Mouse (Mus musculus) CH12.LX (cell line): ENCODE measurements around the gene Gpbar1. TPM values are rescaled to one million over a fixed set of nuclear protein-coding genes. Genes with fewer than 3 reads are reported as not detected.

Source experiments
- DNase-seq: peaks from one replicate; pipeline ENCODE4 v3.0.0-alpha.2; 2013; ENCODE audit errors: extremely low read depth
- H3K27ac ChIP-seq: 2 replicates; pipeline ENCODE4 v1.5.1; 2012; ENCODE audit warnings: low read depth, mild to moderate bottlenecking, control low read depth, moderate library complexity; ENCODE audit not compliant: insufficient read depth
- H3K27me3 ChIP-seq: replicated peaks from 2 replicates; pipeline ENCODE3; 2012; ENCODE audit warnings: inconsistent platforms
- H3K36me3 ChIP-seq, 2 experiments: replicated peaks in 1 of 2; 2 replicates each; pipeline versions ENCODE3 to v1.6.1; 2012; ENCODE audit warnings: inconsistent platforms in 1 of 2, low read length in 1 of 2, mild to moderate bottlenecking in 1 of 2, mixed read lengths in 1 of 2, moderate library complexity in 1 of 2; ENCODE audit not compliant: control insufficient read depth in 1 of 2, insufficient read depth in 1 of 2
- H3K4me1 ChIP-seq, 2 experiments: 2 replicates each; pipeline ENCODE4 v1.6.1; 2012; ENCODE audit warnings: inconsistent platforms in 1 of 2, moderate library complexity in 1 of 2; ENCODE audit not compliant: insufficient read depth in 2 of 2, control insufficient read depth in 1 of 2
- H3K4me2 ChIP-seq: 2 replicates; pipeline ENCODE4 v1.6.1; 2012; ENCODE audit warnings: low read depth, mild to moderate bottlenecking, control low read depth; ENCODE audit not compliant: poor library complexity, insufficient read depth, severe bottlenecking
- H3K4me3 ChIP-seq, 3 experiments: fragments of 150-350 bp in 1 of 3; sonication (generic) in 1 of 3; replicated peaks in 1 of 3; 2 replicates each; pipeline versions ENCODE3 to v1.5.1; 2011 to 2012; ENCODE audit warnings: low read depth in 2 of 3, low read length in 2 of 3, mild to moderate bottlenecking in 2 of 3, moderate library complexity in 2 of 3, control low read depth in 1 of 3, improper control_type of control experiment in 1 of 3, inconsistent platforms in 1 of 3, mixed read lengths in 1 of 3; ENCODE audit not compliant: poor library complexity in 1 of 3
- H3K79me2 ChIP-seq: replicated peaks from 2 replicates; pipeline ENCODE4 v1.6.1; 2012; ENCODE audit warnings: mild to moderate bottlenecking, moderate library complexity; ENCODE audit not compliant: control insufficient read depth, poor library complexity, insufficient read depth, severe bottlenecking; ENCODE audit errors: extremely low read depth
- H3K9ac ChIP-seq: 2 replicates; pipeline ENCODE4 v1.6.1; 2012; ENCODE audit warnings: low read depth, mild to moderate bottlenecking, control low read depth, moderate library complexity; ENCODE audit not compliant: insufficient read depth
- H3K9me3 ChIP-seq: replicated peaks from 2 replicates; pipeline ENCODE3; 2012; ENCODE audit warnings: low read length, inconsistent platforms, mixed read lengths
- BHLHE40 ChIP-seq: IDR thresholded peaks from 2 replicates; pipeline ENCODE4 v1.6.1; 2011; ENCODE audit warnings: mild to moderate bottlenecking, low read depth, low read length, improper control_type of control experiment
- CHD2 ChIP-seq: IDR thresholded peaks from 2 replicates; pipeline ENCODE4 v1.6.1; 2011; ENCODE audit warnings: low read length, improper control_type of control experiment
- CTCF ChIP-seq, 2 experiments: IDR thresholded peaks in 1 of 2; conservative IDR thresholded peaks in 1 of 2; 2 replicates each; pipeline ENCODE4 v1.5.1; 2011 to 2012; ENCODE audit warnings: low read depth in 2 of 2, low read length in 2 of 2, improper control_type of control experiment in 1 of 2, inconsistent platforms in 1 of 2, mild to moderate bottlenecking in 1 of 2, moderate library complexity in 1 of 2
- E2F4 ChIP-seq: IDR thresholded peaks from 2 replicates; pipeline ENCODE4 v1.6.1; 2011; ENCODE audit warnings: low read depth, low read length, improper control_type of control experiment; ENCODE audit not compliant: insufficient replicate concordance
- ELF1 ChIP-seq: IDR thresholded peaks from 2 replicates; pipeline ENCODE4 v1.6.1; 2014; ENCODE audit warnings: low read depth, mild to moderate bottlenecking, inconsistent platforms, low read length, improper control_type of control experiment
- EP300 ChIP-seq: IDR thresholded peaks from 2 replicates; pipeline ENCODE4 v1.6.1; 2011; ENCODE audit warnings: low read length, improper control_type of control experiment
- ETS1 ChIP-seq: conservative IDR thresholded peaks from 2 replicates; pipeline ENCODE4 v1.6.1; 2012; ENCODE audit warnings: low read depth, mild to moderate bottlenecking, inconsistent platforms, low read length, improper control_type of control experiment, moderate library complexity
- KAT2A ChIP-seq: IDR thresholded peaks from 2 replicates; pipeline ENCODE4 v1.6.1; 2012; ENCODE audit warnings: low read length, improper control_type of control experiment, inconsistent platforms; ENCODE audit not compliant: insufficient replicate concordance
- MAX ChIP-seq: IDR thresholded peaks from 2 replicates; pipeline ENCODE4 v1.6.1; 2011; ENCODE audit warnings: low read length, improper control_type of control experiment
- MAZ ChIP-seq: IDR thresholded peaks from 2 replicates; pipeline ENCODE4 v1.6.1; 2012; ENCODE audit warnings: low read depth, mild to moderate bottlenecking, inconsistent platforms, low read length, improper control_type of control experiment, moderate library complexity
- MEF2A ChIP-seq: IDR thresholded peaks from 2 replicates; pipeline ENCODE4 v1.6.1; 2014; ENCODE audit warnings: low read depth, mild to moderate bottlenecking, inconsistent platforms, low read length, improper control_type of control experiment, borderline replicate concordance
- MXI1 ChIP-seq: IDR thresholded peaks from 2 replicates; pipeline ENCODE4 v1.6.1; 2011; ENCODE audit warnings: mild to moderate bottlenecking, low read depth, low read length, improper control_type of control experiment
- SIN3A ChIP-seq: IDR thresholded peaks from 2 replicates; pipeline ENCODE4 v1.6.1; 2012; ENCODE audit warnings: low read length, improper control_type of control experiment, inconsistent platforms
- SMC3 ChIP-seq: IDR thresholded peaks from 2 replicates; pipeline ENCODE4 v1.6.1; 2011; ENCODE audit warnings: low read depth, low read length, improper control_type of control experiment
- TCF12 ChIP-seq: IDR thresholded peaks from 2 replicates; pipeline ENCODE4 v1.6.1; 2014; ENCODE audit warnings: low read depth, mild to moderate bottlenecking, inconsistent platforms, low read length, improper control_type of control experiment
- UBTF ChIP-seq: IDR thresholded peaks from 2 replicates; pipeline ENCODE4 v1.6.1; 2012; ENCODE audit warnings: low read depth, mild to moderate bottlenecking, inconsistent platforms, low read length, improper control_type of control experiment, moderate library complexity
- USF1 ChIP-seq: IDR thresholded peaks from 2 replicates; pipeline ENCODE4 v1.6.1; 2014; ENCODE audit warnings: low read depth, mild to moderate bottlenecking, inconsistent platforms, low read length, improper control_type of control experiment
- ZKSCAN1 ChIP-seq: IDR thresholded peaks from 2 replicates; pipeline ENCODE4 v1.6.1; 2012; ENCODE audit warnings: low read depth, inconsistent platforms, low read length, improper control_type of control experiment, borderline replicate concordance
- ZMIZ1 ChIP-seq: IDR thresholded peaks from 2 replicates; pipeline ENCODE4 v1.6.1; 2012; ENCODE audit warnings: low read depth, mild to moderate bottlenecking, inconsistent platforms, low read length, improper control_type of control experiment
- dilution Hi-C: fragments of 300-500 bp; cut with MboI; formaldehyde crosslinking; loops from 2 replicates; pipeline ENCODE4 v1.14.3; 2020; ENCODE audit warnings: low sequenced_read_pairs; ENCODE audit not compliant: extremely low pct_unique_long_range_greater_than_20kb, extremely low pct_ligation_motif_present
- in situ Hi-C: fragments of 300-500 bp; cut with MboI; formaldehyde crosslinking; loops from 3 replicates; pipeline ENCODE4 v1.14.3; 2019; ENCODE audit warnings: low sequenced_read_pairs, low pct_ligation_motif_present, low pct_unique_long_range_greater_than_20kb, mixed read lengths
- polyA plus RNA-seq: library from polyadenylated mRNA; unstranded; fragments of >175 nt; gene quantifications from 2 replicates; pipeline ENCODE4 v1.2.1, GENCODE M21; 2012; ENCODE audit warnings: low read depth; ENCODE audit not compliant: insufficient read length
- total RNA-seq, 2 experiments: library from RNA; depleted of rRNA; stranded (reverse); fragments of 300-350 nt in 1 of 2; fragments of >200 nt in 1 of 2; gene quantifications; 2 replicates each; pipeline ENCODE4 v1.2.3; 2012 to 2014

Gpbar1 gene
- total and polyA plus RNA-seq, 3 experiments, result not detected

DNA sequence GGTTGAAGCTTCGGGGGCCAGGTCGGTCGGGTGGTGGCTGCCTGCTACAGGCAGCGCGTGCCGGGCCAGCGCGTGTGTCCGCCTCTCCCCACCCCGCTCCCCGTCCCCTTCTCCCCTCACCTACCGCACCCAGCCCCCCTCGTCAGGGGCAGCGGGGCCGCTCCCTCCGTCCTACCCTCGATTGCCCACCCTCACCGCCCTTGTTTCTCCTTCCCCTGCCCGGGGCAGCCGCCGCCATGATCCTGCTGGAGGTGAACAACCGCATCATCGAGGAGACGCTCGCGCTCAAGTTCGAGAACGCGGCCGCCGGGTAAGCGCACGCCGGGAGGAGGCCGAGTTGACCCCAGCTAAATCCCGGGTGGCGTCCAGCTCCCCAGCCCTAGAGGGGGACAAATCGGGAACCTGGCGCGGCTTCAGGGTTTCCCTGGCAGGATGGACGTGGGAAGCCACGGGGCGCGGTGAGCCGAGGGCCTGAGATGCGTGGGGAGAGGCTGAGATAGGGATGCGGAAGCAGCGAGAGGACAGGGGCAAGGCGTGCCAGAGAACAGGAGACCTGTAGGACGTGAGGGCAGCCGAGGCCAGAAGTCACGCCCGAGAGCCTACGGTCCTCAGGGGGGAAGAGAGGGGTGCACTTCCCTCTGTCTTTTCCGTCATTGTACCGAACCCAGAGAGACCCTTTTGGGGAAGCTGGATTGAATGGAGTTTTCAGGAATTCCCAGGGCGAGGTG lies 41.6 kb upstream of the Gpbar1 start:
- Histone ChIP-seq H3K9me3 (no peaks in the 10 kb centered on the region), H3K36me3 (peaks cover 3 to 19% of the 10 kb centered on the region in 2 experiments)
- no peak for DNase-seq
- TF ChIP-seq BHLHE40 (peak; percentile 53), KAT2A (0 out of 2 replicates have a peak, but pooled peaks have one; percentile 23), E2F4 (no peak), SMC3 (no peak), ELF1 (peak; percentile 75; the same call in 1 of the 2 replicates), EP300 (peak; percentile 56), MAX (peak; percentile 51; the same call in 1 of the 2 replicates), MXI1 (peak; percentile 88), MEF2A (peak; percentile 30; the same call in 1 of the 2 replicates), SIN3A (peak; percentile 84), CTCF (conservative IDR thresholded peaks at IDR 0.05 in 1 of 2, IDR thresholded peaks at IDR 0.05 in 1 of 2; ENCODE audit: low read depth in 2 of 2, low read length in 2 of 2) (no peak), ZMIZ1 (no peak), CHD2 (peak; percentile 35; the same call in 1 of the 2 replicates), UBTF (peak; percentile 61; the same call in 1 of the 2 replicates), USF1 (no peak), TCF12 (peak; percentile 27; the same call in 1 of the 2 replicates), ETS1 (0 out of 2 replicates have a peak, but pooled peaks have one; percentile 24)
- TF ChIP-seq, all 38 proteins: peak for 12
- H3K4me1 ChIP-seq, result peaks cover 4 to 21% of the 10 kb centered on the region in 2 experiments; a peak in 3 of 4 replicates
- peak overlapping the region; percentile 78 for H3K27ac ChIP-seq
- H3K27me3 ChIP-seq, result no peaks in the 10 kb centered on the region
- H3K4me2 ChIP-seq, result peak overlapping the region; percentile 99
- in situ Hi-C loops, result no loop called here
- H3K4me3 ChIP-seq, result peak overlapping the region; percentile 63 to 97 (median 94)
- H3K9ac ChIP-seq, result peak overlapping the region; percentile 92
- dilution Hi-C loops, result no loop called here
- peaks cover 52% of the 10 kb centered on the region for H3K79me2 ChIP-seq

- Histone ChIP-seq H3K4me2 (peak overlapping the region; percentile 99), H3K27ac (peak overlapping the region; percentile 54; the same call in 1 of the 2 replicates), H3K4me1 (peaks cover 5 to 28% of the 10 kb centered on the region in 2 experiments; a peak in 3 of 4 replicates), H3K36me3 (peaks cover 3 to 26% of the 10 kb centered on the region in 2 experiments), H3K4me3 (peak overlapping the region; percentile 63 to 97 (median 94)), H3K9ac (peak overlapping the region; percentile 92), H3K79me2 (peaks cover 61% of the 10 kb centered on the region), H3K9me3 (no peaks in the 10 kb centered on the region), H3K27me3 (no peaks in the 10 kb centered on the region)
- no peak for DNase-seq
- in situ Hi-C loops, result no loop called here
- dilution Hi-C loops, result no loop called here
- no peak for TF ChIP-seq ZKSCAN1
- TF ChIP-seq MAZ, result no peak
Measured at GRCm38 (mm10) chr1:74237671-74238070, 40.7 kb upstream of the Gpbar1 start.
